Mouse (Mus musculus): Measurements from ENCODE around the gene Slit3. TPM values are rescaled to one million over a fixed set of nuclear protein-coding genes. Genes with fewer than 3 reads are reported as not detected.

Gene Slit3
- total and polyA plus RNA-seq, 3 experiments = not detected

GRCm38 (mm10) chr11:35142202-35142601 is 21.2 kb downstream of the Slit3 start:
- Histone ChIP-seq H3K27ac (ENCODE audit: control insufficient read depth, low read depth, low read length) (no peak overlapping the region), H3K9ac (ENCODE audit: control insufficient read depth, low read depth, low read length, poor library complexity, severe bottlenecking) (no peak overlapping the region), H3K4me3 (ENCODE audit: control insufficient read depth in 1 of 2, insufficient read depth in 1 of 2, low read depth in 2 of 2, low read length in 2 of 2) (no peak overlapping the region), H3K36me3 (ENCODE audit: control insufficient read depth in 1 of 2, insufficient read depth in 2 of 2, low read length in 2 of 2) (no peaks in the 10 kb centered on the region), H3K27me3 (ENCODE audit: control insufficient read depth in 1 of 2, insufficient read depth in 2 of 2, low read length in 2 of 2) (no peaks in the 10 kb centered on the region), H3K9me3 (replicated peaks; ENCODE audit: insufficient read depth, low read length) (no peaks in the 10 kb centered on the region; the same call in 1 of the 2 replicates), H3K4me1 (ENCODE audit: control insufficient read depth in 1 of 2, insufficient read depth in 2 of 2, low read length in 2 of 2) (no peaks in the 10 kb centered on the region), H3K79me2 (ENCODE audit: control insufficient read depth, insufficient read depth, low read length, poor library complexity) (no peaks in the 10 kb centered on the region)
- DNase-seq (ENCODE audit: low read depth, low spot score) = no peak
- TF ChIP-seq USF2 (IDR thresholded peaks at IDR 0.05; ENCODE audit: borderline replicate concordance in 1 of 2, insufficient read depth in 1 of 2, low read depth in 1 of 2, low read length in 2 of 2) = no peak
- no peak for TF ChIP-seq MEF2A (IDR thresholded peaks at IDR 0.05; ENCODE audit: extremely low read depth, insufficient replicate concordance, low read depth, low read length, poor library complexity, severe bottlenecking)
- no peak for TF ChIP-seq ZKSCAN1 (IDR thresholded peaks at IDR 0.05; ENCODE audit: low read depth, low read length)
- TF ChIP-seq KAT2A (conservative IDR thresholded peaks at IDR 0.05; ENCODE audit: low read depth, low read length) = no peak
- TF ChIP-seq POLR2A (IDR thresholded peaks at IDR 0.05; ENCODE audit: control insufficient read depth in 1 of 2, insufficient read depth in 1 of 2, low read depth in 1 of 2, low read length in 2 of 2, poor library complexity in 1 of 2) = no peak
- no peak for TF ChIP-seq MXI1 (IDR thresholded peaks at IDR 0.05; ENCODE audit: low read depth, low read length)
- no peak for TF ChIP-seq USF1 (IDR thresholded peaks at IDR 0.05; ENCODE audit: low read depth, low read length)
- TF ChIP-seq RAD21 (IDR thresholded peaks at IDR 0.05; ENCODE audit: low read depth, low read length) = no peak
- no peak for TF ChIP-seq POLR2AphosphoS5 (IDR thresholded peaks at IDR 0.05; ENCODE audit: borderline replicate concordance, low read depth, low read length)
- no peak for TF ChIP-seq EP300 (IDR thresholded peaks at IDR 0.05; ENCODE audit: low read depth in 1 of 2, low read length in 2 of 2)
- no peak for TF ChIP-seq ETS1 (IDR thresholded peaks at IDR 0.05; ENCODE audit: low read depth, low read length)
- TF ChIP-seq E2F4 (IDR thresholded peaks at IDR 0.05; ENCODE audit: borderline replicate concordance, low read depth, low read length) = no peak

GRCm38 (mm10) chr11:35142698-35143360 is 21.8 kb downstream of the Slit3 start:
- TF ChIP-seq EP300 (IDR thresholded peaks at IDR 0.05; ENCODE audit: low read depth in 1 of 2, low read length in 2 of 2) (no peak), ZC3H11A (IDR thresholded peaks at IDR 0.05; ENCODE audit: low read depth, low read length) (no peak), POLR2AphosphoS5 (IDR thresholded peaks at IDR 0.05; ENCODE audit: borderline replicate concordance, low read depth, low read length) (no peak), MEF2A (IDR thresholded peaks at IDR 0.05; ENCODE audit: extremely low read depth, insufficient replicate concordance, low read depth, low read length, poor library complexity, severe bottlenecking) (no peak), E2F4 (IDR thresholded peaks at IDR 0.05; ENCODE audit: borderline replicate concordance, low read depth, low read length) (no peak), RAD21 (IDR thresholded peaks at IDR 0.05; ENCODE audit: low read depth, low read length) (no peak), MYC (IDR thresholded peaks at IDR 0.05; ENCODE audit: low read depth, low read length) (no peak), CTCF (IDR thresholded peaks at IDR 0.05 in 2 of 3, conservative IDR thresholded peaks at IDR 0.05 in 1 of 3; ENCODE audit: control insufficient read depth in 1 of 3, insufficient read depth in 1 of 3, low read depth in 2 of 3, low read length in 3 of 3, poor library complexity in 1 of 3, severe bottlenecking in 1 of 3) (no peak), NRF1 (IDR thresholded peaks at IDR 0.05; ENCODE audit: insufficient read depth, low read depth, low read length, poor library complexity, severe bottlenecking) (no peak), POLR2AphosphoS2 (IDR thresholded peaks at IDR 0.05; ENCODE audit: low read length) (no peak), TBP (IDR thresholded peaks at IDR 0.05; ENCODE audit: low read depth, low read length) (no peak), SMC3 (IDR thresholded peaks at IDR 0.05; ENCODE audit: low read depth, low read length) (no peak)
- Histone ChIP-seq H3K27me3 (ENCODE audit: control insufficient read depth in 1 of 2, insufficient read depth in 2 of 2, low read length in 2 of 2) (no peaks in the 10 kb centered on the region), H3K9ac (ENCODE audit: control insufficient read depth, low read depth, low read length, poor library complexity, severe bottlenecking) (no peak overlapping the region), H3K9me3 (replicated peaks; ENCODE audit: insufficient read depth, low read length) (no peaks in the 10 kb centered on the region; the same call in 1 of the 2 replicates), H3K4me1 (ENCODE audit: control insufficient read depth in 1 of 2, insufficient read depth in 2 of 2, low read length in 2 of 2) (no peaks in the 10 kb centered on the region), H3K36me3 (ENCODE audit: control insufficient read depth in 1 of 2, insufficient read depth in 2 of 2, low read length in 2 of 2) (no peaks in the 10 kb centered on the region), H3K79me2 (ENCODE audit: control insufficient read depth, insufficient read depth, low read length, poor library complexity) (no peaks in the 10 kb centered on the region), H3K27ac (ENCODE audit: control insufficient read depth, low read depth, low read length) (no peak overlapping the region), H3K4me3 (ENCODE audit: control insufficient read depth in 1 of 2, insufficient read depth in 1 of 2, low read depth in 2 of 2, low read length in 2 of 2) (no peak overlapping the region)
- no peak for DNase-seq (ENCODE audit: low read depth, low spot score)

Measured in MEL (cell line).